Mouse (Mus musculus) heart, embryonic 11.5 days (tissue): ENCODE data around the gene Abcg1. TPM values are rescaled to one million over a fixed set of nuclear protein-coding genes. Genes with fewer than 3 reads are reported as not detected.

ENCODE experiments used
- ATAC-seq: fragments of 200-750 bp; cut with Nextera tagmentation; replicated peaks from 2 replicates; pipeline ENCODE4 v1.8.0; 2017; ENCODE audit warnings: moderate library complexity; ENCODE audit not compliant: insufficient number of reproducible peaks, low FRiP score, low TSS enrichment
- H3K27ac ChIP-seq: fragments of 300-500 bp; sonication (generic); 2 replicates; pipeline ENCODE4 v1.5.1; 2014; ENCODE audit warnings: mild to moderate bottlenecking, low read depth, low read length
- H3K27me3 ChIP-seq: fragments of 300-500 bp; sonication (generic); 2 replicates; pipeline ENCODE4 v1.6.1; 2014; ENCODE audit warnings: mild to moderate bottlenecking, low read length, mixed read lengths; ENCODE audit not compliant: control insufficient read depth, insufficient read depth
- H3K36me3 ChIP-seq: fragments of 300-500 bp; sonication (generic); 2 replicates; pipeline ENCODE4 v1.6.1; 2014; ENCODE audit warnings: mild to moderate bottlenecking, low read length, moderate library complexity, mixed read lengths; ENCODE audit not compliant: control insufficient read depth, insufficient read depth
- H3K4me1 ChIP-seq: fragments of 300-500 bp; sonication (generic); 2 replicates; pipeline ENCODE4 v1.6.1; 2014; ENCODE audit warnings: low read length; ENCODE audit not compliant: control insufficient read depth, insufficient read depth
- H3K4me2 ChIP-seq: fragments of 300-500 bp; sonication (generic); 2 replicates; pipeline ENCODE4 v1.6.1; 2014; ENCODE audit warnings: mild to moderate bottlenecking, moderate library complexity
- H3K4me3 ChIP-seq: fragments of 300-500 bp; sonication (generic); 2 replicates; pipeline ENCODE4 v1.5.1; 2014; ENCODE audit warnings: low read depth, low read length
- H3K9ac ChIP-seq: fragments of 300-500 bp; sonication (generic); 2 replicates; pipeline ENCODE4 v1.6.1; 2014; ENCODE audit warnings: mild to moderate bottlenecking, low read depth, low read length, moderate library complexity
- H3K9me3 ChIP-seq: fragments of 300-500 bp; sonication (generic); replicated peaks from 2 replicates; pipeline ENCODE4 v1.6.1; 2016; ENCODE audit warnings: low read length; ENCODE audit not compliant: control insufficient read depth
- WGBS: fragments of 180-500 bp; shearing (Covaris S2); extraction: QIAGEN DNeasy Blood & Tissue Kit; methylation state at CpG from one replicate; pipeline ENCODE4 v1.1.7; 2014; ENCODE audit not compliant: insufficient replicate concordance; 5-methylcytosine and 5-hydroxymethylcytosine counted together
- polyA plus RNA-seq: library from polyadenylated mRNA; unstranded; fragments of >200 nt; fragmentation: Nextera tagmentation; extraction: Ambion mirVana; gene quantifications from 2 replicates; pipeline ENCODE4 v1.2.1, GENCODE M21; 2014

The Abcg1 gene
- polyA plus RNA-seq, result 4.6 and 6.4 TPM in 2 replicates

DNA sequence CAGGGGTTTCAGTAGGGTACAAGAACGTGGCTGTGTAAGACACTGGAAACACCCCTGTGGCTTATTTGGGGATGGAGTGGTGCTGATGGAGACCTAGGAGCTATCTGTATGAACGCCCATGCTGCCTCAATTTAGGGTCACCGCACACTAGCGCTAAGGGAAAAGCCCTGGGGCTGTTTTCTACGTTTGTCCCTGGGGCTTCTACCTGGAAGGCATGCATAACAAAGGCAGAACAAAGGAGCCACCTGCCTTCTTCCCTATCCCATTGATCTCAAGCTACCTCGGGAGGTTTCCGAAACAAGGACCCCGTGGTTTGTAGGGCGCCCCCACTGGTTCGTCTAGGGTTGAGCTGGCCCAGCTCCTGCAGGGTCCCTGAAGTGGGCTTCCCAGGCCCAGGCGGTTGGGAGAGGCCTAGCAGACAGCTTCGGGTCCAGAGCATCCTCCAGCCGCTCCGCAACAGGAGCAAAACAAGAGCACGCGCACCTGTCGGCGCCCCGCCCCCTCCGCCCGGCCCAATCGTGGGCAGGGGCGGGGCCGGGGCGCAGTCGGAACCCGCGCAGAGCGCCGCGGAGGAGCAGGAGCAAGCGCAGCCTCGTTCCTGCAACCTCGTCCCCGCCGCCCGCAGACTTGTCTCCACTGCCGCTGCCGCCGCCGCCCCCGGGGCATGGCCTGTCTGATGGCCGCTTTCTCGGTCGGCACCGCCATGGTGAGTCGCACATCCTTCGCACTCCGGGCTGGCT is at the start of gene Abcg1:
Gene Abcg1 (plus strand): TSS at position 525 of the 740 bp plus-strand sequence.
- Histone ChIP-seq H3K4me3 (peak within 1 kb of the TSS; percentile 64), H3K4me2 (peak within 1 kb of the TSS; percentile 91), H3K36me3 (no peaks in the 10 kb centered on the region), H3K9ac (peak within 1 kb of the TSS; percentile 52), H3K4me1 (peaks cover 20% of the 10 kb centered on the region), H3K9me3 (no peaks in the 10 kb centered on the region), H3K27ac (no peak within 1 kb of the TSS), H3K27me3 (peaks cover 18% of the 10 kb centered on the region)
- 4% methylated on average over 46 of the region's 49 CpGs for WGBS
- peak; percentile 44; the same call in 1 of the 2 replicates for ATAC-seq

DNA sequence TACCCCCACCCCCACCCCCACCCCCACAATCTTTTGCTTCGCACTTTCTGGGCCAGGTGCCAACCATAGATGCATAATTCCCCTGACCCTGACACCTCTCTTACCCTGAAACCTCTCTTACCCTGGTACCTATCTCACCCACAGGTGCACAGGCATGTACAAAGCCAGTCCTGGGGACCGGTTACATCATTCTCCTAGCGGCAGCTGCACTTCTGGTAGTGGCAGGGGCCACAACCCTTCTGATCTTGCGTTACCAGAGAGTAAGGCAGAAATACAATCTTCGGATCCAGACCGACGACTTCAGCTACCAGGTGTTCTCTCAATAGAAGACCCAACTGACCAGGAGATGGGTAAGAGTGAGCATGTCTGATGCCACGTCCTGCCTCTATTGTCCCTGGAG is 49.1 kb upstream of the Abcg1 start:
- H3K9me3 ChIP-seq, result no peaks in the 10 kb centered on the region
- H3K27ac ChIP-seq, result no peak overlapping the region
- H3K4me1 ChIP-seq, result no peaks in the 10 kb centered on the region
- no peaks in the 10 kb centered on the region for H3K27me3 ChIP-seq
- H3K4me3 ChIP-seq, result no peak overlapping the region
- H3K4me2 ChIP-seq, result no peak overlapping the region
- no peak for ATAC-seq
- H3K9ac ChIP-seq, result no peak overlapping the region
- H3K36me3 ChIP-seq, result no peaks in the 10 kb centered on the region
- 76% methylated on average over 8 of the region's 8 CpGs for WGBS

DNA sequence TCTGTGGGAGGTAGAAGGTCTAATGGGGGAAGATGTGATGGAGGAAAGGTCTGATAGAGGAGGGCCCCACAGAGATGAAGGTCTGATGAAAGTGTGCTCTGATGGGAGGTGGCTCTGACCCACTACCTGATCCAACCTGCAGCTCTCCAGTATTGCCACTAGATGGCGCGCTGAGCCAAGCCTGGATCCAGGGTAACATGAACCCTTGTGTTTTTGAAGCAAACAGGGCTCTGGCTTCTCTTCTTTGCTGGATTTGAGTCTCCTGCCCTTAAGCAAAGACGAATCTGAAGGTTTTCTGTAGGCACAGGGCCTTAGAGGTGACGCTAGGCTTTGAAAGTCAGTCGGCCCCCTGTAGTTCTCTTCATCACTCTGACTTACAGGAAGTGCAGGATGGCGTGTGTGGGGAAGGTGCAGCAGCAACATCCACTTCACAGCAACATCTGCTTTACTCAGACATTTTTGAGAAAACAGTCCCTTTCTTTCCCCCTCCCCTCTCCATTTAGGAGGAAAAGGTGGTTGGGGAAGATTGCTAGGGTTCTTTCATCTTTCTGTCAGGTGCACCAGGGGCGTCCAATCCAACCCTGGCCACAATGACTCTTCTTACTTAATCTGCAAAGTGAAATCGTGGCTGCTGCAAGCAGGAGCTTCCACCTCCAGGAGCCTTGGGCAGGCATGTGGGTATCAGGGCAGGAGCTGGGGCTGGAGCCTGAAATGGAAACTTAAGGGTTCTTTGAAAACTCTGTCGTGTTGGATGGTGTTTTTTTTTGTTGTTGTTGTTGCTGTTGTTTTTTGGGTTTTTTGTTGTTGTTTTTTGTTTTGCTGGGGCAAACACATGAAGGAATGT is 45.7 kb upstream of the Abcg1 start:
- Histone ChIP-seq H3K4me3 (no peak overlapping the region), H3K4me1 (no peaks in the 10 kb centered on the region), H3K9ac (no peak overlapping the region), H3K4me2 (no peak overlapping the region), H3K36me3 (no peaks in the 10 kb centered on the region), H3K27ac (no peak overlapping the region), H3K27me3 (no peaks in the 10 kb centered on the region), H3K9me3 (0 out of 2 replicates have a peak, but pooled peaks cover 3% of the 10 kb centered on the region)
- no peak for ATAC-seq
- 36% methylated on average over 9 of the region's 9 CpGs for WGBS

DNA sequence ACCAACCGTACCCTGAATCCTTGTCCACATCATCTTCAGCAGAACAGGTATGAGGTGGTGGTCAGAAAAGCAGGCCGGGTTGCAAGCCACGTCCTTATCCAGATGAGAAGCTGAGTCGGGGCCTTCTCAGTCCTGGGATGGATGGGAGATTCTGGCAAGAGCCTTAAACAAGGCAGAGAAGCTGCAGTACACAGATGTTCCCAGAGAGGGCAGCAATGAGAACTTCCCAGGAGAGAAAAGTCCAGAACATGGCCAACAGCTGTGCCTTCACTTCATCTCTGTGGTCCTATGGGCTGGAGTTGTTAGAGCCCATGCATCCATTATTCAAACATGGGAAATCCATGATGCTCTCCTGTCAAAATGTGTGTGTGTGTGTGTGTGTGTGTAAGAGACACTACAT is 39.2 kb upstream of the Abcg1 start:
- 76% methylated on average over 4 of the region's 4 CpGs for whole genome bisulfite sequencing
- H3K4me2 ChIP-seq, result no peak overlapping the region
- H3K4me1 ChIP-seq, result peaks cover 5% of the 10 kb centered on the region
- H3K9ac ChIP-seq, result no peak overlapping the region
- no peaks in the 10 kb centered on the region for H3K36me3 ChIP-seq
- ATAC-seq, result no peak
- H3K27ac ChIP-seq, result no peak overlapping the region
- no peak overlapping the region for H3K4me3 ChIP-seq
- 0 out of 2 replicates have a peak, but pooled peaks cover 3% of the 10 kb centered on the region for H3K9me3 ChIP-seq
- H3K27me3 ChIP-seq, result no peaks in the 10 kb centered on the region

DNA sequence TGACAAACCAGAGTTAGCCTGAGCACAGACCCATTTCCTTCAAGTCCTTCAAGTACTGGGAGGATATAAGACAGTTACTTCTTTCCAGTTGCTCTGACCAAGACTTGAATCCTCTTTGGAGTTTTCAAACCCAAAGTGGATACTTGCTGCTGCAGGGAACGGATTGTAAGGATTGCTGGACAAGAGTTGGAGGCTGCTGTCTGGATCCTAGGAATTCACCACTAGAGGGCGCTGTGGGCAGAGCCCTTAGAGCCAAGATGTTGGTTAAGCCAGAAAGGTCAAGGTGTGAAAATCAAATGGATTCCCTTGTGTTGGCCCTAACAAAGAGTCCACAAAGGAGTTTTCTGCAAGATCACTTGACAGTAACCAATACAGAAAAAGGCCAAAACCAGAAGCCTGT is 38.0 kb upstream of the Abcg1 start:
- no peak for ATAC-seq
- Histone ChIP-seq H3K4me1 (peaks cover 7% of the 10 kb centered on the region), H3K27me3 (no peaks in the 10 kb centered on the region), H3K36me3 (no peaks in the 10 kb centered on the region), H3K4me2 (no peak overlapping the region), H3K9ac (no peak overlapping the region), H3K27ac (no peak overlapping the region), H3K4me3 (no peak overlapping the region), H3K9me3 (0 out of 2 replicates have a peak, but pooled peaks cover 3% of the 10 kb centered on the region)
- WGBS, result 5% methylated on average over 2 of the region's 2 CpGs

DNA sequence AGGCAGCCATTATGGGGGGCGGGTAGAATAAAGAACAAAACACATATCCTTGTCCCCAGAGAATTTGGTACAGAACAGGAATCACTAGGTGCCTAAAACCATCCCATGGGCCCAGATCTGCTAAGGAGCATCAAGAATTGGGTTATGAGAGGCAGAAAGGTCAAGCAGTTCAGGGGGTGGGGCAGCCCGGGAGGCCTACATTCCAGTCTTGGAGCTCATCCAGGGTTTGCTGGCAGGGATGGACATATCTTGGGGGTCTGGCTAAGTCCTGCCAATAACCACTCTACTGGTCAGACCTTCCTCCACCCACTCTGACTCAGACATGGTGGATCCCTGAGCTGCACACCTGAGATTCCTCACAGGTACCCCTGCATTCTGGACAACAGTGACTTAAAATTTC is 37.4 kb upstream of the Abcg1 start:
- H3K4me3 ChIP-seq, result no peak overlapping the region
- no peaks in the 10 kb centered on the region for H3K36me3 ChIP-seq
- 0 out of 2 replicates have a peak, but pooled peaks cover 3% of the 10 kb centered on the region for H3K9me3 ChIP-seq
- no peaks in the 10 kb centered on the region for H3K27me3 ChIP-seq
- no peak overlapping the region for H3K4me2 ChIP-seq
- H3K9ac ChIP-seq, result no peak overlapping the region
- WGBS, result 73% methylated on average over 2 of the region's 2 CpGs
- no peak overlapping the region for H3K27ac ChIP-seq
- no peak for ATAC-seq
- peaks cover 7% of the 10 kb centered on the region for H3K4me1 ChIP-seq

DNA sequence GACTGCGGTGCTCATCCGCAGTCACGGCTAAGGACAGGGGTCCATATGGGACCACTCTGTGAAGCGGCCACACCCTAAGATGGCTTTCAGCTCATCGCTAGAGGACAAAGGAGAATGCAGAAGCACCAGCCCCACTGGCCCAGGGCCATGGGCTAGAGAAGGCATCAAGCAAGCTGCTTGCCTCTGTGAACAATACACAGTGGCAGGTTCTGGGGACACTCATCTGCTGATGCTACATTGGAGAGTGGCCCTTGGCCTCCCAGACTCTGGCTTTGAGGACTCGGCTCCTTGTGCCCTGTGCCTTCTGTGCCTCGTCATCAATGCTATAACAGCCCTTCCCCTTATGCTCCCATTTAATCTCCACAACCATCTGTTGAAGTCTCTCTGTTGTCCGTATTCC is 36.2 kb upstream of the Abcg1 start:
- Histone ChIP-seq H3K4me2 (no peak overlapping the region), H3K4me3 (no peak overlapping the region), H3K4me1 (peaks cover 7% of the 10 kb centered on the region), H3K9ac (no peak overlapping the region), H3K9me3 (0 out of 2 replicates have a peak, but pooled peaks cover 3% of the 10 kb centered on the region), H3K27me3 (no peaks in the 10 kb centered on the region), H3K36me3 (no peaks in the 10 kb centered on the region), H3K27ac (no peak overlapping the region)
- 81% methylated on average over 8 of the region's 8 CpGs for WGBS
- ATAC-seq, result no peak

DNA sequence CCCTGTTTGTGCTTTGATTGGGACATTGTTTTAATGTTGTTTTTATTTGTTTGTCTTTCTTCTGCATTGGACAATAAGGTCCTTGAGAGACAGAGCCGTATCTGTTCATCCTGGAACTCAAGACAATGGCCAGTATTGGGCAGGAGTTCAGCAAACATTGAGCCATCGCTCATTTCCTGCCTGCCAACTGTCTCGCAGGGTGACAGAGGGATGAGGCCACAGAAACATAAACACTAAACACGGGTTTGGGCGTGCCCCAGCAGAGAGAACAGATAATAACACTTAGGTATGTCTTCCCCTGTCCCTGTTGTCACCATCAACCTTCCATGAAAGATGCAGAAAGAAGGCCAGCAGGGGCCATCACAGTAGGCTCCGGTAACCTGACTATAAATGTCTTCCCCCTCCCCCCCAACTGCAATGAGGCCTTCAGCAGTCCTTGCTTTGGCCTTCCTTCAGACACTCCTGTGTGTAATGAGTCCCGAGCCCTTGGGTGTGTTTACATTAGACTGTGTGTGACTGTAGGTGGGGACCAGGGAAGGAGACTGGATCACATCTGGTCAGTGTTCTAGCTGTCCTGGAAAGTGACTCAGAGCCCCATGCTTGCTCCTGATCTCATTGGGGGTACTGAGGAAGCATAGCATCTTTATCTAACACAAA is 33.2 kb upstream of the Abcg1 start:
- H3K4me3 ChIP-seq, result no peak overlapping the region
- ATAC-seq, result no peak
- H3K9me3 ChIP-seq, result no peaks in the 10 kb centered on the region
- no peak overlapping the region for H3K9ac ChIP-seq
- WGBS, result 49% methylated on average over 7 of the region's 7 CpGs
- no peaks in the 10 kb centered on the region for H3K27me3 ChIP-seq
- H3K4me1 ChIP-seq, result peaks cover 13% of the 10 kb centered on the region
- H3K36me3 ChIP-seq, result no peaks in the 10 kb centered on the region
- H3K4me2 ChIP-seq, result no peak overlapping the region
- H3K27ac ChIP-seq, result no peak overlapping the region
